Mouse (Mus musculus): Measurements from ENCODE around the gene Gnmt. TPM values are rescaled to one million over a fixed set of nuclear protein-coding genes. Genes with fewer than 3 reads are reported as not detected.

Gene Gnmt
- total and polyA plus RNA-seq, 3 experiments, result 2.8 to 4.4 (median 3.3) TPM

DNA sequence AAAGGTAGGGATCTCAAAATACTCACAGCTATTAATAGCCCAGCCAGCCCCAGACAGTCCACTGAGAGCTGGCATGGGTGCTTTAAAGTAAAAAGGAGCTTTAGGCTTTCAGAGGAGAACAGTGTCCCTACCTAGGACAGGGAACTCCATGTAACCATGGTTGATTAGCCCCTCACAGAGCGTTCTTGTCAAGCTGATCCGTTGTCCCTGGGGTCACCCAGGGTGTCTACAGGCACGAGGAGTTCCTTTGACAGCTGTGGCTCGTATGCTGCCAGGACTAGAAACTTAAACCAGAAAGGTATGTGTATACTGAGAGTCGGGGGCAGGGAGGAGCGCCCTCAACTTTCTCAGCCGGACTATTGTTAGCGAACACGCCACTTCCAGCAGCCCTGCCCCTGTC, 50.1 kb downstream of the Gnmt start:
- no peaks in the 10 kb centered on the region for H3K79me2 ChIP-seq (replicated peaks; ENCODE audit: control insufficient read depth, insufficient read depth, low read length)
- TF ChIP-seq CTCF (IDR thresholded peaks at IDR 0.05) (no peak), POLR2A (IDR thresholded peaks at IDR 0.05; ENCODE audit: insufficient read depth, low read depth, low read length) (peak; percentile 40), EP300 (IDR thresholded peaks at IDR 0.05; ENCODE audit: insufficient read depth, low read depth, low read length) (peak; percentile 59; the same call in 1 of the 2 replicates)
- WGBS, result 25% methylated on average over 9 of the region's 9 CpGs
- intact Hi-C loops (cut with DNase I), result loop anchor here (2.0 kb wide), 1 partner anchor 16 kb away; no protein-coding TSS in a partner anchor
- H3K4me3 ChIP-seq, result peak overlapping the region; percentile 95
- peak overlapping the region; percentile 52 for H3K9ac ChIP-seq (ENCODE audit: low read depth, low read length)
- H3K27ac ChIP-seq, result peak overlapping the region; percentile 95
- H3K27me3 ChIP-seq (ENCODE audit: control insufficient read depth, insufficient read depth, low read length), result no peaks in the 10 kb centered on the region
- H3K36me3 ChIP-seq (ENCODE audit: control insufficient read depth, insufficient read depth, low read length), result no peaks in the 10 kb centered on the region
- H3K4me1 ChIP-seq (ENCODE audit: control insufficient read depth, insufficient read depth, low read length), result peaks cover 8% of the 10 kb centered on the region
- DNase-seq, result peak; percentile 35 to 53

- WGBS, result 63% methylated on average over 9 of the region's 9 CpGs
Measured at GRCm38 (mm10) chr17:46678416-46678815, 50.6 kb downstream of the Gnmt start, which contains the start of gene Mea1. Gene Mea1, plus strand, starts transcription at chr17:46678793.

More at GRCm38 (mm10) chr17:46678416-46678815, 50.6 kb downstream of the Gnmt start, which contains the start of gene Mea1:
- H3K36me3 ChIP-seq (ENCODE audit: control insufficient read depth, insufficient read depth, low read length), result no peaks in the 10 kb centered on the region
- no peaks in the 10 kb centered on the region for H3K27me3 ChIP-seq (ENCODE audit: control insufficient read depth, insufficient read depth, low read length)
- intact Hi-C loops (cut with DNase I), result loop anchor here (2.0 kb wide), 1 partner anchor 16 kb away; no protein-coding TSS in a partner anchor
- H3K9ac ChIP-seq (ENCODE audit: low read depth, low read length), result peak within 1 kb of the TSS; percentile 52
- H3K79me2 ChIP-seq (replicated peaks; ENCODE audit: control insufficient read depth, insufficient read depth, low read length), result no peaks in the 10 kb centered on the region
- peaks cover 10% of the 10 kb centered on the region for H3K4me1 ChIP-seq (ENCODE audit: control insufficient read depth, insufficient read depth, low read length)
- H3K4me3 ChIP-seq, result peak within 1 kb of the TSS; percentile 95
- H3K27ac ChIP-seq, result peak within 1 kb of the TSS; percentile 95
- peak; percentile 41 to 48 for DNase-seq
- TF ChIP-seq EP300 (IDR thresholded peaks at IDR 0.05; ENCODE audit: insufficient read depth, low read depth, low read length) (no peak), POLR2A (IDR thresholded peaks at IDR 0.05; ENCODE audit: insufficient read depth, low read depth, low read length) (no peak), CTCF (IDR thresholded peaks at IDR 0.05) (no peak)

Other genes starting within 250 kb of the Gnmt start
- gene Ttbk1, start 241.5 kb downstream of the Gnmt start, total RNA-seq (2021), result under 1 TPM; 0.16 to 0.23 TPM
- 0.21 and 0.23 TPM in 2 replicates for gene Ttbk1, start 241.5 kb downstream of the Gnmt start, polyA plus RNA-seq (2012; rRNA removed)
- 1 to 10 TPM; 1.8 to 1.9 TPM for gene Dnph1, start 232.5 kb downstream of the Gnmt start, total RNA-seq (2021)
- gene Dnph1, start 232.5 kb downstream of the Gnmt start, polyA plus RNA-seq (2012; rRNA removed), result 0.80 and 0.97 TPM in 2 replicates
- gene Cul9, start 182.8 kb downstream of the Gnmt start, total RNA-seq (2021), result 10 to 100 TPM; 21.6 to 21.9 TPM
- gene Cul9, start 182.8 kb downstream of the Gnmt start, polyA plus RNA-seq (2012; rRNA removed), result 20.1 and 22.7 TPM in 2 replicates
- gene Srf, start 173.0 kb downstream of the Gnmt start, total RNA-seq (2021), result 100 to 1,000 TPM in 1 of 2 experiments, 10 to 100 TPM in 1; 91.5 to 106 TPM
- gene Srf, start 173.0 kb downstream of the Gnmt start, polyA plus RNA-seq (2012; rRNA removed), result 223 and 227 TPM in 2 replicates
- 1 to 10 TPM; 2.6 TPM for gene Ptk7, start 99.7 kb downstream of the Gnmt start, total RNA-seq (2021)
- 2.8 and 3.1 TPM in 2 replicates for gene Ptk7, start 99.7 kb downstream of the Gnmt start, polyA plus RNA-seq (2012; rRNA removed)
- 10 to 100 TPM; 23.5 to 25.7 TPM for gene Klc4, start 83.1 kb downstream of the Gnmt start, total RNA-seq (2021)
- gene Klc4, start 83.1 kb downstream of the Gnmt start, polyA plus RNA-seq (2012; rRNA removed), result 20.9 and 22.3 TPM in 2 replicates
- gene Mrpl2, start 82.9 kb downstream of the Gnmt start, total RNA-seq (2021), result 100 to 1,000 TPM; 112 to 132 TPM
- gene Mrpl2, start 82.9 kb downstream of the Gnmt start, polyA plus RNA-seq (2012; rRNA removed), result 71.5 and 87.8 TPM in 2 replicates
- 10 to 100 TPM; 16.8 to 18.4 TPM for gene Cul7, start 78.8 kb downstream of the Gnmt start, total RNA-seq (2021)
- gene Cul7, start 78.8 kb downstream of the Gnmt start, polyA plus RNA-seq (2012; rRNA removed), result 23.4 and 24.7 TPM in 2 replicates
- gene Rrp36, start 54.8 kb downstream of the Gnmt start, total RNA-seq (2021), result 10 to 100 TPM; 10.7 to 11.3 TPM
- 19.4 and 24.3 TPM in 2 replicates for gene Rrp36, start 54.8 kb downstream of the Gnmt start, polyA plus RNA-seq (2012; rRNA removed)
- gene Mea1, start 50.4 kb downstream of the Gnmt start, total RNA-seq (2021), result 10 to 100 TPM; 45.4 to 50.3 TPM
- 35.3 and 37.8 TPM in 2 replicates for gene Mea1, start 50.4 kb downstream of the Gnmt start, polyA plus RNA-seq (2012; rRNA removed)
- 10 to 100 TPM; 57.3 to 68.9 TPM for gene Klhdc3, start 48.3 kb downstream of the Gnmt start, total RNA-seq (2021)
- gene Klhdc3, start 48.3 kb downstream of the Gnmt start, polyA plus RNA-seq (2012; rRNA removed), result 91.8 and 105 TPM in 2 replicates
- gene Ppp2r5d, start 24.1 kb downstream of the Gnmt start, total RNA-seq (2021), result 10 to 100 TPM; 28.1 to 32.0 TPM
- 30.8 and 40.6 TPM in 2 replicates for gene Ppp2r5d, start 24.1 kb downstream of the Gnmt start, polyA plus RNA-seq (2012; rRNA removed)
- 10 to 100 TPM; 33.4 to 36.5 TPM for gene Pex6, start 17.7 kb downstream of the Gnmt start, total RNA-seq (2021)
- gene Pex6, start 17.7 kb downstream of the Gnmt start, polyA plus RNA-seq (2012; rRNA removed), result 33.7 and 34.1 TPM in 2 replicates
- 10 to 100 TPM; 19.8 to 21.5 TPM for gene Cnpy3, start 23.0 kb upstream of the Gnmt start, total RNA-seq (2021)
- 19.7 and 20.7 TPM in 2 replicates for gene Cnpy3, start 23.0 kb upstream of the Gnmt start, polyA plus RNA-seq (2012; rRNA removed)
- not detected for gene Ptcra, start 34.5 kb upstream of the Gnmt start, total RNA-seq (2021)
- gene Ptcra, start 34.5 kb upstream of the Gnmt start, polyA plus RNA-seq (2012; rRNA removed), result 0.08 and 0.12 TPM in 2 replicates
- 10 to 100 TPM; 22.6 to 30.4 TPM for gene 2310039H08Rik, start 43.5 kb upstream of the Gnmt start, total RNA-seq (2021)
- 43.6 and 45.4 TPM in 2 replicates for gene 2310039H08Rik, start 43.5 kb upstream of the Gnmt start, polyA plus RNA-seq (2012; rRNA removed)
- 10 to 100 TPM; 54.0 TPM for gene Rpl7l1, start 53.5 kb upstream of the Gnmt start, total RNA-seq (2021)
- 19.4 and 41.8 TPM in 2 replicates for gene Rpl7l1, start 53.5 kb upstream of the Gnmt start, polyA plus RNA-seq (2012; rRNA removed)
- gene Bicral, start 129.3 kb upstream of the Gnmt start, total RNA-seq (2021), result 10 to 100 TPM; 12.3 to 15.7 TPM
- 7.4 and 9.6 TPM in 2 replicates for gene Bicral, start 129.3 kb upstream of the Gnmt start, polyA plus RNA-seq (2012; rRNA removed)
- gene Tbcc, start 161.5 kb upstream of the Gnmt start, total RNA-seq (2021), result 10 to 100 TPM; 16.3 TPM
- 12.7 and 13.3 TPM in 2 replicates for gene Tbcc, start 161.5 kb upstream of the Gnmt start, polyA plus RNA-seq (2012; rRNA removed)
- not detected for gene Prph2, start 181.3 kb upstream of the Gnmt start, total RNA-seq (2021)
- gene Prph2, start 181.3 kb upstream of the Gnmt start, polyA plus RNA-seq (2012; rRNA removed), result not detected in 2 replicates